Mouse (Mus musculus): ENCODE measurements around the gene Gm47841.

The Gm47841 gene

DNA sequence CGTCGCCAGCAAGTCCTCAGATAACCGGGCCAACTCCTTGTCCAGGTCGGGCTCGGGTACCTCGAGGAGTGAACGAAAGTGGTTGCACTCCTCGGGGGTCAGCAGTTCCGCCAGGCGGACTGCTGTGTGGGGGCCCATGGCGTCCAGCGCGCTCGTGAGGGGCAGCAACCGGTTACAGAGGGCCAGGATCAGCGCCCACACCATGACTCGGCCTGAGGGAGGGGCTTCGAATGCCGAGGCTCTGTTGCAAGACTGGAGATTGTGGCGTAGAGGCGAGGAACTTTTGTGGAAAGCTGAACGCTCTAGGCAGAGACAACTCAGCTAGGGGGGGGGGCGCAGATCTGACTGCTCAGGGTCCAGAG lies at the start of gene Gm47841:
Gene Gm47841 (minus strand): TSS at position 204 of the 362 bp plus-strand sequence.
- DNase-seq, result no peak

DNA sequence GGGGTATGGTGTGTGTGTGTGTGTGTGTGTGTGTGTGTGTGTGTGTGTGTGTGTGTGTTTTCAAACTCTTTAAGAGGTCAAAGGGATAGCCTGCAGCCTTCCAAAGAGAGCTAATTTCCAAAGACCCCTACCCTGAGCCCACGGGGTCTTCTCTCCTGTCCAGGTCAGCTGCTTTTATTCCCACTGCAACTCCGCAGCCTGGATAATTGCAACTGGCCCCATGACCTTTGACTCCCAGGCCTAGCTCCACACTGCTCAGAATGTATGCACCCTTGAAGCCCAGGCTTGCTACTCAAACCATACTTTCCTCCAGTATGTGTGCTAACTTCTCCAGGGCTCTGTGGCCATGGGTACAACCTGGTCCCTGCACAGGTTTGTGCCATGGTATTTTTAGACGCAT lies 48.2 kb upstream of the Gm47841 start:
- DNase-seq, result no peak

DNA sequence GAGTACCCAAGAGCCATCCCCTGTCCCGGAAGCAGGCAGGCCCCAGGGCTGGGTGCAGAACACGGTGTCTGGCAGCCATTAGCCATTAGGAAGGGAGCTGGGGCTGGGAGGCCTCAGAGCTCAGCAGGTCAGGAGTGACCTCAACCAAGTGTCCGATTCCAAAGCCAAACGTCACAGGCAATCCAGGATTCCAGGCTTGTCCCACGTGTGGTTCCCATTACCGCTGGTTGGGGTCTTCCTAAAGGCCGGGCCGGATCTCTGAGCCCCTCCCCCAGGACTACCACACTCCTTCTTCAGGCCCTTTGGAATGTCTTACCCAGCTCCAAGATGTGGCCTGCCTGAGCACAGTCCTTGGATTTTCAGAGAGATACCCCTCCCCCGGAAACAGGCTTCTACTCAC lies 47.8 kb upstream of the Gm47841 start:
- no peak for DNase-seq

DNA sequence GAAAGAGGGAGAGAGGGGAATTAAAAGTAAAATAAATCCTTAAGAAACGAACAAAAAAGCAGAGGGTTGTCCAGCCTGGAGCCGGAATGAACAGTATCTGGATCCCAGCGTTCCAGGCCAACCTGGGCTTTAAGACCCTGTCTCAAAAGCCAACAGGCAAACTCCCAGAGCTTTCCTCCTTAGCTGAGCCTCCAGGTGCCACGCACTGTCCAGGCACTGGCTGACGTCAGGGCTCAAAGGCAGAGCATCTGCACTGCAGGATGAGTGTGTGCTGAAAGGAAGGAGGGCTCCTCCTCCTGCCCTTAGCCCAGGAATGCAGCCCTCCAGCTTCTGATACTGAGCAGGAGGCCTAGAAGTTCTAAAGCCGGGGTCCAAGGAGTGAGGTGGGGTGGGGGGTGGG lies 46.8 kb upstream of the Gm47841 start:
- DNase-seq, result no peak

DNA sequence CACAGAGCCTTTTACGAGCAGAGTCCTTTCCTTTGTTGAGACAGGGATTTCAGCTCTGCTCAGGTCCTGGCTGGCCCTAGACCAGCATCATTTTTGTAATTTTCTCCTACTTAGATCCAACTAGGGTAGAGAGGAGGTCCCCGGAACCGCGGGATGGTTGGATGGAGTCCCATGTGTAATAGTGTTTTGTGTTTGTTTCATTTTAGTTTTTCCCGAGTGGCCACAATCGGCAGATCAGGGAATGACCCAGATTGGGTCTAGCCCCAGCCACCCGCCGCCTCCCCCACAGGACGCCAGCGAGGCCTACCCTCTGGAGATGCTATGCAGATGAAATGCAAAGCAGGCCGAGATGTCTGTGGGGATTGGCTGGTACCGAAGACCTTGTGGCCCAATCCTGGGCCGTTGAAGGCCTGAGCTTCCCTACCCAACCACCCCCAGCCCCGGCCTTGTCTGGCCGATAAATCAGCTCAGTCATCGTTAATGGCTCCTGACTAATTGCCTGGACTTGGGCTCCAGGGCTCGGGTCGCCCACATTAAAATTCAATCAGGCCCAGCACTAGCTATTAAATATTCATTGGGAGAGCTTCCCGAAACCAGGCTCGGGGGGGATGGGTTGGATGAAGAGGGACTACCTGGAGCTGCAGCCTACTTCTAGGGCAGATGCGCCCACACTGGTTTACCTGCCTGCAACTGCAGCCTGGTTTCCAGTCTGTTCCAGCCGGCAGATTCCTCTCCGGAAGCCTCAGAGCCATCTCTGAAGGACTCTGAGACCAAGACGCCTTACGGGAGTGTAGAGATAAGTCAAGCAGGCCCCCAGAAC lies 45.8 kb upstream of the Gm47841 start:
- DNase-seq, result peak; percentile 73 to 89

DNA sequence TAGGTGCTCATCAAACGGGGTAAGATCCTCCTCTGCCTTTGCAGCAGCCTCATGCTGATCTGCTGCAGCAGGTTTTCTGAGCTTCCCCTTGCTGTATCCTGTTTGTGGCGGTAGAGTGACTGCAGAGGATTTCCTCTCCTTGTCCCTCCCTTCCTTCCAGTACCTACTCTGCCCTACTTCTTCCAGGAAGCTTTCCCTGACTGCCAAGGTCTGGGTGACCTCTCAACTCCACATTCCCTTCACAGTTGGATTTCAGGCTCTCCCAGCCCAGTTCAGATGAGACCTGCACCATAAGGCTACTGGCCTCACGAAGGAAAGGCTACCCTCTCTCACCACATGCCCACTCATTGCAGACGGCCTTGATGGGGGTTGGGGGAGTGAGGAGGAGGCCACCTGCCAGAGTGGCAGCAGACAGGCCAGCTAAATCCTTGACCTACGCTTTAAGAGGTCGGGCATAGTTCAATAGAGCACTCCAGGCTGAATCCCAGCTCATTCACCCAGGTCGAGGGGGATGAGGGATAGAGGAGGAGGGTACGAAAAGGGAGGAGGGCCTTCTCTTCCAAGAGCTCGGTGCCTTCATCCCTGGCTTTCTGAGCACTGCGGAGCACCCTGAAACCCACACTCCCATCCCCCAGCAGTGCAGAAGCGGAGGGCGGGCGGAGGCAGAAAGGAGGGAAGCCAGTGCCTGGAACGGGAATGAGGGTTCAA lies 45.1 kb upstream of the Gm47841 start:
- no peak for DNase-seq

DNA sequence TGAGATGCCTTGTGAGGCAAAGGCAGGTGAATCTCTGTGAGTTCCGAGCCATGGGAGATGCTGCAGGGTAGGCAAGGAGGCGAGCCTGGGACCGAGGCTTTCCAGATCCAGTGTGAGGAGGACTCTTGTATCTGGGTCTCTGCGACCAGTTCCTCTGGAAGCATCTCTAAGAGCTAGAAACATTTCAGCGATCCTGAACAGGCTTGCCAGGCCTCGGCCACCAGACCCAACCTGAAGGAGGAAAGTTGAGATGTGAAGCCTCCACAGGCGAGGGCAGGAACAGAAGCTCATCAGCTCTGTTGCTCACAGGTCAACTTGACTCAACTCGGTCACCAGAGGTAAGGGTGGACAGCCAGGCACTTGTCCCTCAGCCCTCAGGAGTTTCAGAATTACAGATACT lies 44.4 kb upstream of the Gm47841 start:
- no peak for DNase-seq

DNA sequence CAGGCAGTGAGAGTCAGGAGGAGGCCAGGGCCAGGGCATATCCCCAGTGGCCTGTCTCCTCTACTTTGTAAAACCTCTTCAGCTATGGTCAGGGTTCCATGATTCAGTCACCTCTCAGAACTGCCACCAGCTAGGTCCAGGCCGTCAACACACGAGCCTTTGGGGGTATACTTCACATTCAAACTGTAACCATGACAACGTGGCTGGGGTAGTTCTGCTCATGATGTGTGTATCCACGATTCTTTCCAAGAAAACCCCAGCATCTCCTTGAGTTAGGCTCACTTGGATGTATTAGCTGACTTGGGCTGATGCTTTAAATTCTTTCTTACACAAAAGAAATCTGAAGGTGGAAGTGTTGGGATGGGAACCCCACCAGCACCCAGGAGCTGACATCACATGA lies 41.1 kb upstream of the Gm47841 start:
- DNase-seq, result no peak

DNA sequence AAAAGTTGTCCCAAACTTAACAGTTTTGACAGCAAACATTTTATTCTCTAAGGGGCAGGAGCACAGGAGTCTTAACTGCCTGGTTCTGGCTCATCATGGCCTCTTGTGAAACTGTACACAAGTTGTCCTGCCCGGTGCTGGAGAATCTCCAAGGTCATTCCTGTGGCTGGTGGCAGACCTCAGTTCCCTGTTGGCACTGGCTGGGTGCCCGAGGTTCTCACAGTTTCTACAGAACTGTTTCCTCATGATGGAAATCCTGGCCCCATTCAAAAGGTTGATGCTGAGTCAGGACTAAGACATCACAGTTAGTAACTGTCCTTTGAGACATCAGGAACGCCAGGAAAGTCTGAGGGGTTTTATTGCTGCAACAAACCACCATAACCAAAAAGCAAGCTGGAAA lies 39.8 kb upstream of the Gm47841 start:
- DNase-seq, result peak in 1 of 2 experiments; percentile 65

DNA sequence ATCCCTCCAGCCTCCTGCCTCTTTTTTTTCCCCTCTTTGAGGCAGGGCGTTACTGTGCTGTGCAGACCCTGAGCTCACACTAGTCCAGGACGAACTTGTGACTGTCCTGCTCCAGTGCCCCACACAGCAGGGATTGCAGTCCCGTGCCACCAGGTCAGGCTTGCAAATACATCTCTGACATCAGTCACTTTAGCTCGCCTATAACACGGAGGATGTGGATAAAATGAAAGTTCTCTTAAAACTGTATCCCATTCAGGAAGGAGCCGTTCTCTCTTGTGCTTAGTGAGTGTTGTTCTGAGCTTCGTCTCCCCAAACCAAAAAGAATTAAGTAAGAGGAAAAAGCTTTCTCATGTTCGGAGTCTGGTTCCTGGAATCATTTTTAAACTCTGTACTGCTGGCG lies 39.3 kb upstream of the Gm47841 start:
- DNase-seq, result no peak

DNA sequence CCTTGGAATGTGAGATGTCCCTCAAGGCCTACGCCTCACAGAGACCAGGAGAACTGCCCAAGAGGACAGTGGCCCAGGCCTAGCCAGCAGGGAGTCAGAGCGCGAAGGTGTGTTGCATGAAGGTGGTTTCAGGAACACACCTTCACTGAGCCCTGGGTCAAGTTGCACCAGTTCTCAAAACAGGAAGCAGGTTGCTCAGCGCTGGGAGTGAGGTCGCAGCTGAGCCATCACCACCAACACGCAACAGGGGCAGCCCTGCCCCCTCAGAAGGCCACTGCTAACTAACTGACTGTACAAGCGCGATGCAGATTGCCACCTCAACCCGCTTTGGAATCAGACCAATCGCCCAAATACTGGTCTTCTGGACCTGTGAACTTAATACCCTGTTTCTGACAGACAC lies 37.3 kb upstream of the Gm47841 start:
- no peak for DNase-seq

DNA sequence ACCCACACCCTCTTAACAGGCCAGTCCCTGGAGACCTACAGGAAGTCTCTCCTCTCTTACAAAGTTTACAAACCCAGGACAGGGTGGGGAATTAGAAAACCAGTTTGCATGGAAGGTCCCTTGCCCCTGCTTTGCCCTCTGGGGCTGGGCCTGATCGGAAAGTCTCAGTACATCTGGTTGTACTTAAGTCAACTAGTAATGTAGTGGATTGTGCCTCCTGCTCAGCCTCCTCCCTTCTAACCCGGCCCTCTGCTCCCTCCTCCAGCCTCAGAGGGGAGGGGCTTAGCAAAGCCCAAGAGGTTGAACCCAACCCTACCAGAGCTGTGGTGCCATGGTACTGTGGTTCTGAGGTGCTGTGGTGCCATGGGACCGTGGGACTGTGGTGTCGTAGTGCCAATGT lies 35.0 kb upstream of the Gm47841 start:
- no peak for DNase-seq

DNA sequence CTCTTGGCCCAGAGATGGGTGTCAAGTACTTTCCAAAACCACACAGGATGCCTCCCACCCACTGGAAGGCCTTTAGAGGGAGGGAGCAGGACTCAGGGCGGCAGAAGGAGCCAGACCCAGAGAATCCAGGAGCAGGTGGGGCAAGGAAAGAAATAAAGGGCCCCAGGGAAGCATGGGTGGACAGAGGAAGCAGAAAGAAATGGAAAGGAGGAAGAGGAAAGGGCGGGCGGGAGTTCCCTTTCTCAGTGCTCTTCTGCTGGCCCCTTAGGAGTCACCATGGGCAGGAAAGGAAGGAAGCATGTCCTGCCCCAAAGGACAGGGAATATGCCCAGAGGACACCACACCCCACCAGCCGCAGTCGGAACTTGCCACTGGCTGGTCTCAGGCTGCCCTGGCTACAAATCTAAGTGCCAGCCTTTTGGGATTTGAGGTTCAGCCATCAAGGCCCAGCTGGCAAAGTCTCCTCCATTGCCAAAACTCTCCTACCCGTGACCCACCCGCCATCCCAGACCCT lies 33.9 kb upstream of the Gm47841 start:
- DNase-seq, result no peak

DNA sequence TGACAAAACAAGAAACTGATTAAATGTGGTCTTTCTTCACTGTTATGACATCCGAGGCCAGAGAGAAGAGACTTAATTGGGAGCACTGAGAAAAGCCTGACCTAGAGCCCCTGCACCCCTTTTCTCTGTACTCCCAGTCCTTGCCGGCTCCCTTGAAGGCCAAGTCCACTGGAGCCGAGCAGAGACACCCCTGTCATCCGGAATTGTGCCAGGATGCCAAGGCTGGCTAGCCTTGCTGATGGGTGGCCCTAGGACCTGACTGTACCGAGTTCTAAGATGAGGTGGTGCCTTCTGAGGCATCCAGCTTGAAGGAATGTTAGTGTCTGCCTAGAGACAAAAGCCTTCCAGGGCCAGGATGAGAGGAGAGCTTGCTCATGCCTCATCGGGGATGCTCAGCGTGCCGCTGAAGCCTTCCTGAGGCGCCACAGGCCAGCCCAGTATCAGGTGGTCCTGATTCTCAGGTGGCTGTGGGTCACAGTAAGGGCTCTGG lies 32.9 kb upstream of the Gm47841 start:
- DNase-seq, result no peak

DNA sequence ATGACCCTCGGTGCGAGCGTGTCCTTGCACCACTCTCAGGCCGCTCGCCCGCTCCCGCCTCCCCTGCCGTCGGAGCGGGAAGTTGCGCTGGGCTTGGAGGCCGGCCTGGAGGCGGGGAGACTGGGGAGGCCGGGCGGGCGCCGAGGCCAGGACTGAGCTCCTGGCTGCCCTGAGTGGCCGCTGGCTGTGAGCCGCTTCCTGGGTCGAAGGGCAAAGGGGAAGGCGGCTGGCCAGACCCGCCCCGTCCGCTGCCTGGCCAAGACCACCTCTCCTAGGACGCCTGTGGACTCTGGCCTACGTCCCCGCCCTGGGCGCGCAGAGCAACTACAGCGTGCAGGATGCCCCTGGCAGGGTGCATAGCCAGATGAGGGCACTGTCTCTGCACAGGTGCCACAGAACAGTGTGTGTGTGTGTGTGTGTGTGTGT lies 31.5 kb upstream of the Gm47841 start:
- DNase-seq, result peak; percentile 96 to 97

DNA sequence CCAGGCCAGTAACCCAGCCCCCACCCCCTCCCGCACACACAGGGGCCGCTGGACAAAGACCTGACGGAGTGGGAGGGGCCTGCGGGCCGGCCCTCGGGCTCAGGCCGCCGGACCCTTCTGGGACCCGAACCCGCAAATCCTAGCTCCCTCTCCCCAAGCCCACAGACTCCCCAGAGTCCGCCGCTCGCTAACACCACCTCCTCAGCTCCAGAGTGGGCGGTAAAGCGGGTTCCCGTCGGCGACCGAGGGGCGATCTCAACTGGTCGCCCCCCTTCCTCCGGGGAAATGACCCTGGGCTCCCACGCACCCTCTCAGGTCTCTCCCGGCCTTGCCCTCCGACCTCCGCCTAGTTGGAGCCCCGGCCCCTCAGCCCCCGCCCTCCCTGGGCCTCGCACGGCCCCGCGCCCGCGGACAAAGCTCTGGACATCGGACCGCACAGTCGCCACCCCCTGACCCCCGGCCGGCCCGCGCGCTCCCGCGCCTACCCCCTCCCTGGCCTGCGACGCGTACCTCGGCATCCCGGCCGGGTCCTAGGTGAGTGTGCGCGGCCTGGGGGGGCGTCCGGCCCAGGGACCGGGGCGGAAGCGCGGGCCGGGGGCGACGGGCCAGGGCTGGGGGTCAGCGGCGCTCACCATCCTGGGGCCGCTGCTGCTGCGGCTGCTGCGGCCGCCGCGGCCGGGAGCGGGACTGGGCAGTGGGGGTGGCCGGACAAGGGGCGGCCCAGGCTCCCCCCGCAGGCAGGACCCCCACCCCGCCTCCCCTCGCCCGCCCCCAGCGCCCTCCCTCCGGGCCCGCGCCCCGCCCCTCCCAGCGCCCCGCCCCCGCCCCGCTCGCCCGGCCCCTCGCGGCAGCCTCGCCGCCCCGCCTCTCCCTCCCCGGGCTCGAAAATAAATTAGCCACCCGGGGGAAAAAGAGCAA lies 30.9 kb upstream of the Gm47841 start, which contains the start of gene Fignl2:
Gene Fignl2 (minus strand): TSS at position 755 of the 918 bp plus-strand sequence.
- peak in 1 of 2 experiments; percentile 50 for DNase-seq

DNA sequence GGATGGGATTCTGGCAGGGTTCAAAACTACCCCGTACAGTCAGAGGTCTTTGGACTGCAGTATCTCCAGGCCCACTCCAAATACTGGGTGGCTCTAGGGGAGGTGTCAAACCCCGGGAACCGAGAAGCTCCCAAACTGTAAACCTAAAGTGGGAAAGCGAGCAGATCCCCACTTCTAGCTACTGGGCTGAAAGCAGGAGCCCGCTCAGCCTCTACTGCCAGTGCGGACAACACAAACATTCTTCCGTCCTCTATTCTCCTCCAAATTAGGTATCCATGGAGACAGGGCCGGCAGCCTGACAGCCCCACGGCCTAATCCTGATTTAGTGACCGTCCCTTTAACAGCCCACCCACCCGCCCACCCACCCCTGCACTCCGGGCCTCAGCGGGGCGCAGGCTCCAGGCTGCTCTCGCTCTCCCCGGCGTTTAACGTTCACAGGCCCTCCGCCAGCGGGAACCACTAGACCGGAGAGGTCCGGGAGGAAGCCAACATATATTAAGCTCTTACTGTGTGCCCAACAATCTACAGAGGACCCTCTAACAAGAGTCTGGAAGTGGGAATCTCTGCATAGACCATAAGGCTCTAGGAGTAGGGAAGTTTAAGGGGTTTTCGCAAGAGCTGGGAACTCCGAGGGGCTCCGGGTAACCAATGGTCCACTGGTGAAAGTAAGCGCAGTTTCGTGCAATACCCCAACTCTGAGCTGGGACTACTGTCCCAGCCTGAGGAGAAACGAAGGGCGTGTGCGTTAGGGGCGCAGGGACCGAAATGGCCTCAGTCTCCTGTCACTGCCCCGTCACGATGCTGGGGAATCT lies 30.0 kb upstream of the Gm47841 start:
- no peak for DNase-seq

DNA sequence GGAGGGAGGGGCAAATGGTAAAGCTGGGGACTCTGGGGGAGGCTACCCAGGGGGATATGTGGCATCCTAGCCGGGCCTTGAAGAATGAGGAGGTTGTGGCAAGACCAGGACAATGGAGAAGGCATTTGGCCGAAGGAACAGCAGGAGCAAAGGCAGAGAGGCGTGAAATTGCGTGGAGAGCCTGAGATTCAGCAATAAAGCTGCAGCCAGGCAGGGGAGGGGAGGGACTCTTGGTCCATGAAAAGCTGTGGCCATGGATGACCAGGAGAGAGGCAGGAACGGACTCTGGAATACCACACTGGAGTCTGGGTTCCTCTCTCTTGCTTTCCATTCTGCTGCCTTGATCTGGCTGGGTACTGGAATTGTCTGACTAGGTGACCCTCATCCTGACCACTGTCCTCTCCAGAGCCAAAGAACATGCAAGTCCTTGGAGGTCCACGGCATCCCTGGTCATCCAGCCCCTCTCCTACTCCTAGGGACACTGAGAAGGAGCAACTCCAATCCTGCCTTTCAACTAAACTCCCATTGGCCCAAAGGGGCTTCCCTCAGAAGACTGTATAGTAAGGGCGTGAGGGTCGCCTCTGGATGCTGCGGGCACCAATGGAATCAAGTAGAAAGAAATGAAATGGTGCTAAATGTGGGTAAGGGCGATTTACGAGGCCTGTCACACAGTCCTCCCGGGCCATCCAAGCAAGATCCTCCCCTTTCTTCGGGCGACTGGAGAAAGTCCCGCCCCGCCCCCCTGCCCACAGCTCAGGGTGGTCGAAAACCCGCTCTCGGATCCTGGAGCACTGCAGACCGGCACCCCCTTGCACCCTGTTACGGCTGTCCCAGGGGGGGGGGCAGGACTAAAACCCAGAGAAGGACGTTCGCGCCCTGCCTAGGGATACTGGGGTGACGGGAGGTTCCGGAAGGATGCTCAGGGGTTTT lies 29.1 kb upstream of the Gm47841 start:
- DNase-seq, result peak in 1 of 2 experiments; percentile 51

DNA sequence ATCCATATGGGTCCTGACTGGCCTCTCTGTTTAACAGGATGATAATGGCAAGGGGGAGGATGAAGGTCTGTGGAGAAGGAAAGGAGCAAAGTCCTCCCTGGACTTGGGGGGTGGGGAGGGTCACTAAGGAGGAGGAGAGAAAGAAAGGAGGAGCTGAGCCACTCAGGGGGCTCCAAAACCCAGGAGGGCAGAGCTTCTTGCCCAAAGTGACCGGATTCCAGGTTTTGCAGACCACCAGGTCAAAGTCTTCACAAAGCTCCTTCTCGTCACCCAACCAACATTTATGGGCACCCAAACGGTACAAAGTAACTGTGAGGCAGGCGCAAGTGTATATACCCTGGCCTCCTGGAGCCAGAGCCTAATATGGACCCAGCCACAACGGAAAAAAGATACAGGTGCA lies 28.5 kb upstream of the Gm47841 start:
- DNase-seq, result no peak

DNA sequence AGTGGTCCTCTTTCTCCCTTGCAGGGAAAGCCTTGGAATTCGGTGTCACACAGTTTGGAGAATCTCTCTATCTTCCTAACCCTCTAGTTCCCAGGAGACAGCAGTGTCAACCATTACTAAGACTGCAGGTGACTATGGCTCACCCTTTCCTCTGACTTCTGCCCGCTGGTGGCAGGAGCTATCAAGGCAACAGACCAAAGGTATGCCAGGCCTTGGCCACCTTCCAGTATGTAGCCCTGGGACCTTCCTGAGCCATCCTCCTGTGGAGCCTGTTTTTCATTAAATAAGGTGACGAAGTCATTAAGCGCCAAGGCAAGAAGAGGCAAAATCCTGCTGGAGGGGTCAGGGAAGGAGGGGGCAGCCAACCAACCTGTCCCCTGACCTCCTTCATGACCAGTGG lies 28.0 kb upstream of the Gm47841 start:
- peak; percentile 80 to 87 for DNase-seq

DNA sequence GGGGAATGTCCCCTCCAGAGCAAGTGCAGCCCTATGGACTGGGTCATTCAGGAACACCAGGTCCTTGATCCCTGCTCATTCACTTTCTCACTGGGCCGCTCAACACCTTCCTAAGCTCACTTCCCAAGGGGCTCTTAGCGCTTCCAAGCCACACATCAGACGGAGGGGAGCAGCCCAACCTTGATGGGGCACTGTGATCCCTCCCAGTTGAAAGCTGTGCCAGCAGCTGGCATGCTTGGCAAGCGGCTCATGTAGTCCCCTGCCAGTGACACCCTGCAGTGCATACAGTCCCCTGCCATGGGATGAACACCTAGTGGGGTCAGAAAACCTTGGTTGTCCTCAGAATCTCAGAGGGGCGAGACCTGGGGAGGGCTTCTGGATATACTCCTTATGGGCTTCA lies 26.9 kb upstream of the Gm47841 start:
- no peak for DNase-seq
